Mouse (Mus musculus) embryonic facial prominence, embryonic 13.5 days (tissue): Measurements from ENCODE around the gene Slc8a3. TPM values are rescaled to one million over a fixed set of nuclear protein-coding genes. Genes with fewer than 3 reads are reported as not detected.
"Not testable (repeated sequence)": the region's sequence is repeated elsewhere in the genome, so short reads cannot be mapped to it uniquely, and the experiment has no call there.

Experiments used
- ATAC-seq: fragments of 200-750 bp; cut with Nextera tagmentation; 2 replicates; pipeline ENCODE4 v1.8.0; 2017; ENCODE audit warnings: low read depth; ENCODE audit not compliant: insufficient number of reproducible peaks, insufficient read depth, low FRiP score, low TSS enrichment
- H3K27ac ChIP-seq: fragments of 300-500 bp; sonication (generic); 2 replicates; pipeline ENCODE4 v1.5.1; 2015; ENCODE audit warnings: moderate library complexity, mild to moderate bottlenecking, inconsistent platforms
- H3K27me3 ChIP-seq: fragments of 300-500 bp; sonication (generic); 2 replicates; pipeline ENCODE4 v1.6.1; 2015; ENCODE audit warnings: mild to moderate bottlenecking, inconsistent platforms
- H3K36me3 ChIP-seq: fragments of 300-500 bp; sonication (generic); 2 replicates; pipeline ENCODE4 v1.6.1; 2015; ENCODE audit warnings: mild to moderate bottlenecking, inconsistent platforms
- H3K4me1 ChIP-seq: fragments of 300-500 bp; sonication (generic); 2 replicates; pipeline ENCODE4 v1.6.1; 2015; ENCODE audit warnings: inconsistent platforms
- H3K4me2 ChIP-seq: fragments of 300-500 bp; sonication (generic); 2 replicates; pipeline ENCODE4 v1.6.1; 2015; ENCODE audit warnings: moderate library complexity, mild to moderate bottlenecking, inconsistent platforms
- H3K4me3 ChIP-seq: fragments of 300-500 bp; sonication (generic); 2 replicates; pipeline ENCODE4 v1.5.1; 2015; ENCODE audit warnings: mild to moderate bottlenecking, inconsistent platforms
- H3K9ac ChIP-seq: fragments of 300-500 bp; sonication (generic); 2 replicates; pipeline ENCODE4 v1.6.1; 2015; ENCODE audit warnings: mild to moderate bottlenecking, inconsistent platforms
- H3K9me3 ChIP-seq: fragments of 300-500 bp; sonication (generic); 2 replicates; pipeline ENCODE4 v1.6.1; 2016; ENCODE audit warnings: inconsistent platforms
- WGBS: fragments of 180-500 bp; shearing (Covaris S2); methylation state at CpG from one replicate; pipeline ENCODE4 v1.1.7; 2015; ENCODE audit warnings: mixed read lengths; 5-methylcytosine and 5-hydroxymethylcytosine counted together
- polyA plus RNA-seq: library from polyadenylated mRNA; unstranded; fragments of >200 nt; fragmentation: Nextera tagmentation; extraction: Ambion mirVana; gene quantifications from 2 replicates; pipeline ENCODE4 v1.2.1, GENCODE M21; 2015

The Slc8a3 gene
- polyA plus RNA-seq = 3.6 and 5.6 TPM in 2 replicates

GRCm38 (mm10) chr12:81332875-81333421, at the start of gene Slc8a3:
Gene Slc8a3, minus strand, starts transcription at chr12:81333180.
- no peaks in the 10 kb centered on the region for H3K36me3 ChIP-seq
- H3K27ac ChIP-seq = peak within 1 kb of the TSS; percentile 75
- peak; percentile 40; the same call in 1 of the 2 replicates for ATAC-seq
- H3K9ac ChIP-seq = peak within 1 kb of the TSS; percentile 83
- H3K9me3 ChIP-seq = no peaks in the 10 kb centered on the region
- H3K27me3 ChIP-seq = peaks cover 41% of the 10 kb centered on the region
- peak within 1 kb of the TSS; percentile 64 for H3K4me3 ChIP-seq
- H3K4me2 ChIP-seq = peak within 1 kb of the TSS; percentile 100
- H3K4me1 ChIP-seq = peaks cover 17% of the 10 kb centered on the region
- under 1% methylated on average over 47 of the region's 47 CpGs for WGBS

DNA sequence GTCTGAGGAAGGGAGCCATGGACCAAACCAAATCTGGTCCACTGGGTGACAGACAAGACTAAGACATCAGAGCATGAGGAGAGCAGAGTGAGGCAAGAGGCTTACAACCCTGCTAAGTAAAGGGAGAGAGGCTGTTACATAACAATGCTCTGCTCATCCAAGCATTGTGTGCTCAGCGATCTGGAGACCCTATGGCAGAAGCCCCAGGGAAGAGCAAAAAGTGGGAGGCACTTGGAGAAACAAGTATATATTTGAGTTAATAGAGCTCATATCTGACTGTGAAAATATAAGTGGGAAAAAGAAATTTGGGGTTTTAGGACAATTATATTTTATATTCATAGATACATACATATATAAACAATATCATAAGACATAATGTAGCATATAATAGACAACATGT, 46.4 kb upstream of the Slc8a3 start, which contains the start of gene Gm4787:
Gene Gm4787 (minus strand): TSS at position 101 of the 400 bp plus-strand sequence.
- H3K36me3 ChIP-seq, H3K9me3 ChIP-seq, ATAC-seq, H3K4me1 ChIP-seq, H3K9ac ChIP-seq, H3K4me2 ChIP-seq, H3K4me3 ChIP-seq, H3K27ac ChIP-seq, H3K27me3 ChIP-seq: not testable (repeated sequence)
- 62% methylated on average over 1 of the region's 1 CpGs for WGBS

GRCm38 (mm10) chr12:81333841-81334240, 861 bp upstream of the Slc8a3 start:
- peak; percentile 23; the same call in 1 of the 2 replicates for ATAC-seq
- Histone ChIP-seq H3K4me2 (peak overlapping the region; percentile 100), H3K9ac (no peak overlapping the region), H3K9me3 (no peaks in the 10 kb centered on the region), H3K4me1 (peaks cover 17% of the 10 kb centered on the region), H3K27ac (no peak overlapping the region), H3K4me3 (peak overlapping the region; percentile 64; the same call in 1 of the 2 replicates), H3K36me3 (no peaks in the 10 kb centered on the region), H3K27me3 (peaks cover 41% of the 10 kb centered on the region)
- WGBS = 66% methylated on average over 5 of the region's 5 CpGs

GRCm38 (mm10) chr12:81331937-81332874, 774 bp downstream of the Slc8a3 start:
- H3K9ac ChIP-seq = peak overlapping the region; percentile 83
- peak overlapping the region; percentile 75 for H3K27ac ChIP-seq
- peak overlapping the region; percentile 64 for H3K4me3 ChIP-seq
- H3K36me3 ChIP-seq = no peaks in the 10 kb centered on the region
- ATAC-seq = peak; percentile 45; the same call in 1 of the 2 replicates
- H3K9me3 ChIP-seq = no peaks in the 10 kb centered on the region
- H3K4me2 ChIP-seq = peak overlapping the region; percentile 100
- peaks cover 41% of the 10 kb centered on the region for H3K27me3 ChIP-seq
- 2% methylated on average over 51 of the region's 54 CpGs for whole genome bisulfite sequencing
- H3K4me1 ChIP-seq = peaks cover 17% of the 10 kb centered on the region

DNA sequence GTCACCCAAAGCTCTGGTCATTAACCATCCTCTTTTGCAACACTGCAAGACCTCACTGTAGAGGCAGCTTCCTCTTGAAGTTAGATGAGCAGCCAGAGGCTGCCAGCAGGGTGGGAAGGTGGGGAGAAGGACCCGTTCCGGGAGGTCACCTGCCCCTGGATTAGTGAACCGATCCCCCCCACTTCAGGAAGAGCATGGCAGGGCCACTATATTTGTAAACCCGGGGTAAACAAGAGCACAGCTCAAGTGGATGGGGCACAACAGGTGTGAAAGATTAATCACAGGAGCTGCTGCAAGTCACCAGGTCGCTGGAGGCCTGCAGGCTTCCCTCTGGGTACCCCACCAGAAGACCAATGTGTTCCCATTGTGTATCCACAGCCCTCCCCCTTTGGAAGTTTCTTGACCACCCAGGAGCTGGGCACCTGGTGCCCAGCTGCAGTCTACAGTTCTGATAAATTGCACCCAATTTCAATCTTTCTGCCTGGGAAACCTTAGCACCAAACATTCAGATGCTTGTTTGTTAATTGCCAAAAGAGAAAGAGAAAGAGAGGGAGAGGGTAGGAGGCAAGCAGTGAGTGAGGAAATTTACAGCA, 1.8 kb downstream of the Slc8a3 start:
- Histone ChIP-seq H3K36me3 (no peaks in the 10 kb centered on the region), H3K9ac (peak overlapping the region; percentile 83; the same call in 1 of the 2 replicates), H3K9me3 (no peaks in the 10 kb centered on the region), H3K4me2 (peak overlapping the region; percentile 100), H3K27me3 (peaks cover 41% of the 10 kb centered on the region), H3K4me3 (peak overlapping the region; percentile 64), H3K4me1 (peaks cover 17% of the 10 kb centered on the region), H3K27ac (no peak overlapping the region)
- WGBS = 40% methylated on average over 5 of the region's 5 CpGs
- no peak for ATAC-seq

DNA sequence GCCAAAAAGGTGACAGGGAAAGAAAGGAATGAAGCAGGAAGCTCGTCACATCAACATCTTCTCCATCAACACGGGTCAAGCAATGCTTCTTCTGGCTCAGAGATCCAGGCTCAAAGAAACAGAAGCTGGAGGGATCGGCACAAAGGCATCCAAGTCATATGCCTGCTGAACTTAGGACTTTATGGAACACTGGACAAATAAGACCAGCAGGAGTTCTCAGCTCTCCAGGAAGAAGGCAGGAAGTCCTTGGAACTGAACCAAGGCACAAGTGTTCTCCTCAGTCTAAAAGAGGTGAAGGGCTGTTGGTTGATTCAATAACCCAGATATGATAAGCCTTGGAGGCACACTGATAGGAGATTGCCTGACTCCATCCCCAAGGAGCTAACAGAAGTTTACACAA, 8.0 kb downstream of the Slc8a3 start:
- no peaks in the 10 kb centered on the region for H3K9me3 ChIP-seq
- H3K27me3 ChIP-seq = no peaks in the 10 kb centered on the region
- 0 out of 2 replicates have a peak, but pooled peaks cover 6% of the 10 kb centered on the region for H3K4me1 ChIP-seq
- 80% methylated on average over 3 of the region's 3 CpGs for WGBS
- no peak overlapping the region for H3K9ac ChIP-seq
- no peak overlapping the region for H3K4me3 ChIP-seq
- no peaks in the 10 kb centered on the region for H3K36me3 ChIP-seq
- no peak overlapping the region for H3K4me2 ChIP-seq
- no peak for ATAC-seq
- no peak overlapping the region for H3K27ac ChIP-seq

DNA sequence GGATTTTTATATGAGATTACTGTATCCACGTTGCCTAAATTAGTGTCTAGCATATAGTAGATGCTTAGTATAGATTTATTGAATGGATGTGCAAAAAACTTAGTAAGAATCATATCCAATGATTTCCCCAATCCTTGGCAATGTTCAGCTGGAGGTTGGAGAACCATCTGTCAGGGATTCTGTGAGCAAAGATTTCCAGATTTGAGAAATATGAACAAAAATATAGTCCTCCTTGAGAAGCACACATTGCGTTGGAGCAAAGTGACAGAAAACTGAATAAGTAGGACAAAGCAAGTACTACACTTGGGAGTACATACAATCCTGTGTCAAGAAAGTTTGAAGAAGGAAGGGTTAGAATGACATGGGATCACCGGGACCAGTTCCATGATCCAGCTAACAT, 8.9 kb downstream of the Slc8a3 start:
- 90% methylated on average over 3 of the region's 3 CpGs for WGBS
- no peak overlapping the region for H3K4me2 ChIP-seq
- no peak overlapping the region for H3K9ac ChIP-seq
- no peak overlapping the region for H3K4me3 ChIP-seq
- no peak for ATAC-seq
- H3K27ac ChIP-seq = no peak overlapping the region
- no peaks in the 10 kb centered on the region for H3K9me3 ChIP-seq
- H3K36me3 ChIP-seq = no peaks in the 10 kb centered on the region
- H3K4me1 ChIP-seq = 0 out of 2 replicates have a peak, but pooled peaks cover 6% of the 10 kb centered on the region
- H3K27me3 ChIP-seq = no peaks in the 10 kb centered on the region

DNA sequence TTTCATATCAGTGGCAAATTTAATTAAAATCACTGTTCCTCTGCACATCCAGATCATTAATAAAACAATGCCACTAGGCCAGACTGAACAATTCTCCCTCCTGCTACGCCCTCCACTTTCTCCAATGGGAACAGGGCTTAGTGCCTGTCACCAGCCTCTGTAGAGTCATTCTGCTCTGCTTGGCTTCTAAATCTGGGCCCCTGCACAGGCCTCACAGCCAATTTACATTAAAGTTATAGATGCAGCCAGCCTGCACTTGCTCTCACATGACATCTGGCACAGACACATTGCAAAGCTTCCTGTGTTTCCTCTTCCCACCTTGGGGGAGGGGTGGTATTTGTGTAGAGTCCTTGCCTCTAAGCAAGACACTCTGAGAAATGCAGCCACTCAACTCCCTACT, 12.0 kb downstream of the Slc8a3 start:
- no peak overlapping the region for H3K4me2 ChIP-seq
- no peak overlapping the region for H3K4me3 ChIP-seq
- no peak overlapping the region for H3K27ac ChIP-seq
- ATAC-seq = no peak
- H3K4me1 ChIP-seq = 0 out of 2 replicates have a peak, but pooled peaks cover 6% of the 10 kb centered on the region
- no peaks in the 10 kb centered on the region for H3K27me3 ChIP-seq
- H3K36me3 ChIP-seq = no peaks in the 10 kb centered on the region
- H3K9ac ChIP-seq = no peak overlapping the region
- WGBS = 83% methylated on average over 1 of the region's 1 CpGs
- H3K9me3 ChIP-seq = no peaks in the 10 kb centered on the region

GRCm38 (mm10) chr12:81317811-81318210, 15.2 kb downstream of the Slc8a3 start:
- Histone ChIP-seq H3K27ac (no peak overlapping the region), H3K4me2 (no peak overlapping the region), H3K9ac (no peak overlapping the region), H3K36me3 (no peaks in the 10 kb centered on the region), H3K4me1 (0 out of 2 replicates have a peak, but pooled peaks cover 6% of the 10 kb centered on the region), H3K27me3 (no peaks in the 10 kb centered on the region), H3K4me3 (no peak overlapping the region), H3K9me3 (no peaks in the 10 kb centered on the region)
- WGBS = 20% methylated on average over 2 of the region's 2 CpGs
- ATAC-seq = no peak

DNA sequence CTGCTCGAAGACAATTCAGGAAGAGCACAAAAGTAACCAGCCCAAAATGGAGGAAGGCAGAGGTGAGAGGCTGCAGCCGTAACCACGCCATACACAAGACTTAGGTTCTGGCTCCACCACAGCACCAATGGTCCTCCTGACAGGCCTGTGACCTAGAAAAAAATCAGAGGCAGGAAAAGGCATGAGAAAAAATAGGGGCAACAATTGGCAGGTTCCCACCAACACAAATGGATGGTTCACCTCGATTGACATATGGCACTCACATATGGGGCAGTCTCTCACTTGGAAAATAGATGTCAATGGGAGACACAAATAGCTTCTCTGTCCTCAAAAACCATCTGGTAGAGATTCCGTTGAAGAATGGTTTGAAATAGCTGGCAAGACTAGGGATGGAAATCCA, 17.0 kb downstream of the Slc8a3 start:
- H3K36me3 ChIP-seq = no peaks in the 10 kb centered on the region
- H3K27me3 ChIP-seq = no peaks in the 10 kb centered on the region
- H3K9ac ChIP-seq = no peak overlapping the region
- no peak overlapping the region for H3K4me2 ChIP-seq
- 0 out of 2 replicates have a peak, but pooled peaks cover 3% of the 10 kb centered on the region for H3K4me1 ChIP-seq
- no peaks in the 10 kb centered on the region for H3K9me3 ChIP-seq
- 91% methylated on average over 5 of the region's 5 CpGs for WGBS
- H3K27ac ChIP-seq = no peak overlapping the region
- ATAC-seq = no peak
- no peak overlapping the region for H3K4me3 ChIP-seq

GRCm38 (mm10) chr12:81303626-81304025, 29.4 kb downstream of the Slc8a3 start:
- WGBS = 76% methylated on average over 5 of the region's 5 CpGs
- ATAC-seq = no peak
- Histone ChIP-seq H3K4me2 (no peak overlapping the region), H3K9me3 (no peaks in the 10 kb centered on the region), H3K4me3 (no peak overlapping the region), H3K36me3 (no peaks in the 10 kb centered on the region), H3K27me3 (no peaks in the 10 kb centered on the region), H3K27ac (no peak overlapping the region), H3K9ac (no peak overlapping the region), H3K4me1 (no peaks in the 10 kb centered on the region)
